Mouse (Mus musculus) embryonic facial prominence, embryonic 15.5 days (tissue): ENCODE results near the gene Psmc4. TPM values are rescaled to one million over a fixed set of nuclear protein-coding genes. Genes with fewer than 3 reads are reported as not detected.

Experiments
- ATAC-seq: fragments of 200-750 bp; cut with Nextera tagmentation; 2 replicates; pipeline ENCODE4 v1.8.0; 2017; ENCODE audit warnings: low read depth, moderate TSS enrichment; ENCODE audit not compliant: insufficient number of reproducible peaks, low FRiP score, low TSS enrichment
- H3K27ac ChIP-seq: fragments of 300-500 bp; sonication (generic); replicated peaks from 2 replicates; pipeline ENCODE4 v1.5.1; 2015; ENCODE audit warnings: mild to moderate bottlenecking, inconsistent platforms
- H3K27me3 ChIP-seq: fragments of 300-500 bp; sonication (generic); 2 replicates; pipeline ENCODE4 v1.6.1; 2015; ENCODE audit warnings: inconsistent platforms
- H3K36me3 ChIP-seq: fragments of 300-500 bp; sonication (generic); 2 replicates; pipeline ENCODE4 v1.6.1; 2015; ENCODE audit warnings: mild to moderate bottlenecking, inconsistent platforms
- H3K4me1 ChIP-seq: fragments of 300-500 bp; sonication (generic); 2 replicates; pipeline ENCODE4 v1.6.1; 2015; ENCODE audit warnings: inconsistent platforms
- H3K4me2 ChIP-seq: fragments of 300-500 bp; sonication (generic); replicated peaks from 2 replicates; pipeline ENCODE4 v1.6.1; 2015; ENCODE audit warnings: mild to moderate bottlenecking, inconsistent platforms
- H3K4me3 ChIP-seq: fragments of 300-500 bp; sonication (generic); replicated peaks from 2 replicates; pipeline ENCODE4 v1.5.1; 2015; ENCODE audit warnings: mild to moderate bottlenecking, inconsistent platforms
- H3K9ac ChIP-seq: fragments of 300-500 bp; sonication (generic); 2 replicates; pipeline ENCODE4 v1.6.1; 2015; ENCODE audit warnings: inconsistent platforms
- H3K9me3 ChIP-seq: fragments of 300-500 bp; sonication (generic); replicated peaks from 2 replicates; pipeline ENCODE4 v1.6.1; 2016; ENCODE audit warnings: inconsistent platforms
- WGBS: fragments of 180-500 bp; shearing (Covaris S2); methylation state at CpG from one replicate; pipeline ENCODE4 v1.1.7; 2015; 5-methylcytosine and 5-hydroxymethylcytosine counted together
- polyA plus RNA-seq: library from polyadenylated mRNA; unstranded; fragments of >200 nt; fragmentation: Nextera tagmentation; extraction: Ambion mirVana; gene quantifications from 2 replicates; pipeline ENCODE4 v1.2.1, GENCODE M21; 2015

Gene Psmc4
- 288 and 301 TPM in 2 replicates for polyA plus RNA-seq

GRCm38 (mm10) chr7:28049476-28050409 is at the start of gene Psmc4:
Psmc4 (minus strand) TSS chr7:28050101.
- H3K9ac ChIP-seq: peak within 1 kb of the TSS; percentile 75
- under 1% methylated on average over 52 of the region's 52 CpGs for WGBS
- H3K27ac ChIP-seq: 0 out of 2 replicates have a peak within 1 kb of the TSS, but pooled peaks have one; percentile 58

GRCm38 (mm10) chr7:28099101-28099500 is 49.2 kb upstream of the Psmc4 start:
- no peaks in the 10 kb centered on the region for H3K36me3 ChIP-seq
- H3K4me3 ChIP-seq: no peak overlapping the region
- no peak overlapping the region for H3K9ac ChIP-seq
- 0 out of 2 replicates have a peak, but pooled peaks cover under 1% of the 10 kb centered on the region for H3K4me1 ChIP-seq
- no peak overlapping the region for H3K4me2 ChIP-seq
- H3K27ac ChIP-seq: no peak overlapping the region
- WGBS: 94% methylated on average over 16 of the region's 16 CpGs
- ATAC-seq: no peak
- peaks cover 10% of the 10 kb centered on the region; the same call in 1 of the 2 replicates for H3K9me3 ChIP-seq
- no peaks in the 10 kb centered on the region for H3K27me3 ChIP-seq

More at GRCm38 (mm10) chr7:28049476-28050409, at the start of gene Psmc4:
- peaks cover 42% of the 10 kb centered on the region for H3K36me3 ChIP-seq
- peaks cover 13% of the 10 kb centered on the region for H3K4me1 ChIP-seq
- peak within 1 kb of the TSS; percentile 71 for H3K4me2 ChIP-seq
- no peaks in the 10 kb centered on the region for H3K27me3 ChIP-seq
- H3K9me3 ChIP-seq: no peaks in the 10 kb centered on the region
- peak within 1 kb of the TSS; percentile 85 for H3K4me3 ChIP-seq
- peak; percentile 97 for ATAC-seq

GRCm38 (mm10) chr7:28093541-28093940 is 43.6 kb upstream of the Psmc4 start:
- no peak overlapping the region for H3K27ac ChIP-seq
- no peak overlapping the region for H3K9ac ChIP-seq
- no peak for ATAC-seq
- no peaks in the 10 kb centered on the region for H3K9me3 ChIP-seq
- no peak overlapping the region for H3K4me3 ChIP-seq
- H3K4me2 ChIP-seq: no peak overlapping the region
- H3K4me1 ChIP-seq: 0 out of 2 replicates have a peak, but pooled peaks cover 8% of the 10 kb centered on the region
- H3K36me3 ChIP-seq: no peaks in the 10 kb centered on the region
- no peaks in the 10 kb centered on the region for H3K27me3 ChIP-seq
- 10% methylated on average over 11 of the region's 11 CpGs for WGBS

DNA sequence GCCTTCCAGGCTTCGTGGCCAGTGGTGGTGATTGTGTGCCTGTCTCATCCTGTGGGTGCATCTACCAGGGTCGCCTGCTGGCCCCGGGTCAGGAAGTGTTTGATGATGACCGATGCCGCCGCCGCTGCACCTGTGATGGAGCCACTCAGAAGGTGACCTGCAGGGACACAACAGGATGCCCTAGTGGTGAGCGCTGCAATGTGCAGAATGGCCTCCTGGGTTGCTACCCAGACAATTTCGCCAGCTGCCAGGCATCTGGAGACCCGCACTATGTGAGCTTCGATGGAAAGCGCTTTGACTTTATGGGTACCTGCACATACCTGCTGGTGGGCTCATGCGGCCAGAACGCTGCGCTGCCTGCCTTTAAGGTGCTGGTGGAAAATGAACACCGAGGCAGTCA is 36.3 kb upstream of the Psmc4 start:
- H3K9ac ChIP-seq: no peak overlapping the region
- ATAC-seq: no peak
- 84% methylated on average over 16 of the region's 16 CpGs for WGBS
- H3K4me3 ChIP-seq: no peak overlapping the region
- H3K27ac ChIP-seq: no peak overlapping the region
- H3K9me3 ChIP-seq: no peaks in the 10 kb centered on the region
- no peak overlapping the region for H3K4me2 ChIP-seq
- H3K4me1 ChIP-seq: no peaks in the 10 kb centered on the region
- 0 out of 2 replicates have a peak, but pooled peaks cover 4% of the 10 kb centered on the region for H3K27me3 ChIP-seq
- no peaks in the 10 kb centered on the region for H3K36me3 ChIP-seq

DNA sequence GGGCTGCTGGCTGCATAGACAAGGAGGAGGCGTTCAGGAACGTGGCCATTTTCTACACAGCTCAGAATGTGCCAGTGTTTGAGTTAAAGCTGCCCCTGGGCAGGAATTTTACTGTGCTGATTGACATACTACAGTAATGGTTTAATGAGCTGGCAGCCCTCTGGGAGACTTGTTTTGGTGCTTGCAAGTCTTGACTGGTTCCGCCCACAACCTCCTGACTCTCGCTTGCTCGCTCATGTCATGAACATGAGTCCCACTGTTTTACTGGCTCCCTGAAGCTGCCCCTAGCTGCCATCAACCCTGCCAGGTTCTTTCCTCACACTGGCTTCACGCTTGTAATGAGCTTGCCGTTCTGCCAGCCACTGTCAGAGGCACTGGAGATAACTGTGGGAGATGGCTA is 34.3 kb upstream of the Psmc4 start:
- H3K9ac ChIP-seq: no peak overlapping the region
- H3K4me3 ChIP-seq: no peak overlapping the region
- no peaks in the 10 kb centered on the region for H3K36me3 ChIP-seq
- 0 out of 2 replicates have a peak overlapping the region, but pooled peaks have one; percentile 11 for H3K27ac ChIP-seq
- H3K9me3 ChIP-seq: no peaks in the 10 kb centered on the region
- 0 out of 2 replicates have a peak, but pooled peaks cover 4% of the 10 kb centered on the region for H3K27me3 ChIP-seq
- no peaks in the 10 kb centered on the region for H3K4me1 ChIP-seq
- H3K4me2 ChIP-seq: no peak overlapping the region
- 56% methylated on average over 7 of the region's 7 CpGs for WGBS
- peak; percentile 39; the same call in 1 of the 2 replicates for ATAC-seq

DNA sequence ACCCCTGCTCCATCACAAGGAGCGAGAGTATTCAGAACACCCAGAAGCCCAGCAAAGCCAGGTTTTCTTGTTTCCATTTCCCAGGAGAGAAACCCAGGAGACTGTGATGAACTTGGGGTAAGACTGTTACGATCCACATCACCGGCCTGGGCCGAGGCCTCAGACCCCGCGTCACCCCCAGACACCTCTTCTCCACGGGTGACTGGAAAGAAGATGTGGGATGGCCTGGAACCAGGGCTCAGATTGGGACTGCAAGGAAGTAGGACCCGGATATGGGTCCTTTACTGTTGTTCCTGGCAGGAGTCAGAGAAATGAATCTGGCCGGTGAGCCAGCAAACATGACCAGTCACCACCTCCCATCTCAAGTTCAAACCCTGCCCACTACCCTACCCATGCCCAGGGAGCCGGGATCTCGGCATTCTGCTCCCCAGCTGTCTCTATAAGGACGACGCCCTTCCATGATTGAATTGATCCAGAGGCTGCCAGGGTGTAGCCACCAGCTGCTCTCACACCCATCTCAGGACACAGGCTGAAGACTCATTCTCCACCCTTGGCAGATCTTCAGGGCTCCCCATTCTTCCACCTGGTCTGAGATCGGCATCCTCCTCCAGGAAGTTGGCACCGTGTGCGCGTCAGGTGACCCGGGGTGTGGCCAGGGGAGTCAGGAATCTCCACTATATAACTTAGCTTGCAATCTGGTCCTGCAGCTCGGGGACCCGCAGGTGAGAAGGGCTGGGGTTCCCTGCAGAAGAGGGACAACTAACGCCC is 20.8 kb upstream of the Psmc4 start, which contains the start of gene Fcgbp:
Gene Fcgbp, plus strand, starts transcription at position 706 of the 768 bp plus-strand sequence.
- H3K4me2 ChIP-seq: no peak within 1 kb of the TSS
- no peaks in the 10 kb centered on the region for H3K27me3 ChIP-seq
- WGBS: 84% methylated on average over 21 of the region's 21 CpGs

DNA sequence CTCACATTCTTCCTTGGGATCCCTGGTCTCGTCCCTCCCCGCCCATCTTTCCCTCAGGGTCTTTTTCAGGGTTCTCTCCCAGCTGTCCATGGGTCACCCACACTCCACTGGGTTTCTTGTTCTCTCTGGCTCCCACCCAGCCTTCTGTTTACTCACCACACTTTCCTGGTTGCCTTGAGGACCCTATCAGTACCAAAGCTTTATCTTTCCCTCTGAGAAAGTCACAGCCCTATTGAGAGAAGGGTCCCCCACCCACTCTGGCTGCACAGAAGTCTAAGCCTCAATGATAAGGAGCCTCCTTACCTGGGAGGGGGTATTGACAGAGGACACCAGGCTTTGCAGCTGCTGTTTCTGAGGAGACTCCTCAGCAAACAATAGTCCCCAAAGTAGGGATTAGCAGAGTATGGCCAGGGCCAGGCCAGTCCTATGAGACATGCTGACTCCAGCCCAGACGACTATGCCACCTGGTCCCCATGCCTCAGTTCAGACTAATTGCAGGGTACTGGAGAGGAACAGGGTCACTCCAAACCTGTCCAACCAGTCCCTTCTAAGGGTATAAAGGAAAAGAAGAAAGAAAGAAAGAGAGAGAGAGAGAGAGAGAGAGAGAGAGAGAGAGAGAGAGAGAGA is 19.8 kb upstream of the Psmc4 start:
- Histone ChIP-seq H3K27me3 (no peaks in the 10 kb centered on the region), H3K9me3 (no peaks in the 10 kb centered on the region), H3K27ac (no peak overlapping the region), H3K36me3 (no peaks in the 10 kb centered on the region), H3K4me1 (no peaks in the 10 kb centered on the region), H3K4me3 (no peak overlapping the region), H3K4me2 (no peak overlapping the region), H3K9ac (no peak overlapping the region)
- no peak for ATAC-seq
- WGBS: 36% methylated on average over 3 of the region's 3 CpGs

More for the DNA sequence above, 20.8 kb upstream of the Psmc4 start, which contains the start of gene Fcgbp:
- no peak within 1 kb of the TSS for H3K9ac ChIP-seq
- H3K4me1 ChIP-seq: no peaks in the 10 kb centered on the region
- H3K27ac ChIP-seq: no peak within 1 kb of the TSS
- no peak for ATAC-seq
- no peaks in the 10 kb centered on the region for H3K9me3 ChIP-seq
- H3K36me3 ChIP-seq: no peaks in the 10 kb centered on the region
- H3K4me3 ChIP-seq: no peak within 1 kb of the TSS

GRCm38 (mm10) chr7:28068661-28069060 is 18.8 kb upstream of the Psmc4 start:
- no peak overlapping the region for H3K4me2 ChIP-seq
- ATAC-seq: no peak
- no peak overlapping the region for H3K27ac ChIP-seq
- H3K4me3 ChIP-seq: no peak overlapping the region
- WGBS: 41% methylated on average over 3 of the region's 3 CpGs
- H3K9me3 ChIP-seq: no peaks in the 10 kb centered on the region
- H3K36me3 ChIP-seq: no peaks in the 10 kb centered on the region
- H3K27me3 ChIP-seq: no peaks in the 10 kb centered on the region
- H3K9ac ChIP-seq: no peak overlapping the region
- no peaks in the 10 kb centered on the region for H3K4me1 ChIP-seq

DNA sequence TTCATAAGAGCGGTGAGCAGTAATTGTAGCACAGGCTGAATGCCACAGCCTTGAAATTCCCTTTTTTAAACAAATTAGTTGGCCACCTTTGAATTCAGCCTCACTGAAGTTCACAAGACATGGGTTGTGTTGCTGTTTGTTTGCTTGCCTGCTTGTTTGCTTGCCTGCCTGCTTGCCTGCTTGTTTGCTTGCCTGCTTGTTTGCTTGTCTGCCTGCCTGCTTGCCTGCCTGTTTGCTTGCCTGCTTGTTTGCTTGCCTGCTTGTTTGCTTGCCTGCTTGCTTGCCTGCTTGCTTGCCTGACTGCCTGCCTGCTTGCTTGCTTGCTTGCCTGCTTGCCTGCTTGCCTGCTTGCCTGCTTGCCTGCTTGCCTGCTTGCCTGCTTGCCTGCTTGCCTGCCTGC is 10.1 kb upstream of the Psmc4 start:
- H3K27me3 ChIP-seq: no peaks in the 10 kb centered on the region
- no peaks in the 10 kb centered on the region for H3K4me1 ChIP-seq
- no peaks in the 10 kb centered on the region for H3K9me3 ChIP-seq
- no peak overlapping the region for H3K9ac ChIP-seq
- H3K4me3 ChIP-seq: no peak overlapping the region
- no peak overlapping the region for H3K27ac ChIP-seq
- WGBS: 85% methylated on average over 1 of the region's 1 CpGs
- no peak overlapping the region for H3K4me2 ChIP-seq
- no peak for ATAC-seq
- no peaks in the 10 kb centered on the region for H3K36me3 ChIP-seq

GRCm38 (mm10) chr7:28053046-28053930 is 3.4 kb upstream of the Psmc4 start:
- Histone ChIP-seq H3K27me3 (no peaks in the 10 kb centered on the region), H3K36me3 (peaks cover 7% of the 10 kb centered on the region), H3K9me3 (no peaks in the 10 kb centered on the region), H3K9ac (no peak overlapping the region), H3K27ac (peak overlapping the region; percentile 31), H3K4me3 (no peak overlapping the region), H3K4me2 (no peak overlapping the region), H3K4me1 (peaks cover 13% of the 10 kb centered on the region)
- WGBS: 63% methylated on average over 6 of the region's 6 CpGs
- no peak for ATAC-seq
